Mouse (Mus musculus): ENCODE results near the gene Lrrfip1. TPM values are rescaled to one million over a fixed set of nuclear protein-coding genes. Genes with fewer than 3 reads are reported as not detected.

Lrrfip1 gene
- polyA plus RNA-seq, 1 experiment from 2014 or later = 28.3 TPM

DNA sequence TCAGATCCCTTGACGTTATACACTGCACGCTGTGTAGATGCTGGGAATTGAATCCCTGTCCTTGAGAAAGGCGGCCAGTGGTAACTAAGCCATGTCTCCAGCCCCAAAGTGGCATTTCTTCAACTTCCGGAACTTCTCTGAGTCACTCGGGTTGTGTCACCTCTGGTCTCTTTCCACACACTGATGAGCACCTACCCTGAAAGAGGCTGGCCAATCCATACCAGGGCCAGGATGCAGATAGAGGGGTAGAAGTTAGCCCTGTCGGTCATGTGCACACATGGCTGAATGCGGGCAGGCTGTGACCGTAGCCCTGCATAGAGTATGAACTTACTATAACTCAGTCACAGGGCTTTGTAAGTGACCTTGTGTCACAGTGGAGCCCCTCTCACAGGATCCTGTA, 57.9 kb downstream of the Lrrfip1 start:
- ATAC-seq (ENCODE audit: insufficient number of reproducible peaks, insufficient read depth, low FRiP score, low TSS enrichment, low read depth) = no peak
- Histone ChIP-seq H3K4me2 (no peak overlapping the region), H3K4me1 (replicated peaks) (peaks cover 67% of the 10 kb centered on the region), H3K4me3 (replicated peaks) (no peak overlapping the region), H3K27ac (no peak overlapping the region), H3K27me3 (peaks cover 11% of the 10 kb centered on the region), H3K9me3 (no peaks in the 10 kb centered on the region), H3K36me3 (no peaks in the 10 kb centered on the region), H3K9ac (replicated peaks) (no peak overlapping the region)
- WGBS = 89% methylated on average over 8 of the region's 8 CpGs

DNA sequence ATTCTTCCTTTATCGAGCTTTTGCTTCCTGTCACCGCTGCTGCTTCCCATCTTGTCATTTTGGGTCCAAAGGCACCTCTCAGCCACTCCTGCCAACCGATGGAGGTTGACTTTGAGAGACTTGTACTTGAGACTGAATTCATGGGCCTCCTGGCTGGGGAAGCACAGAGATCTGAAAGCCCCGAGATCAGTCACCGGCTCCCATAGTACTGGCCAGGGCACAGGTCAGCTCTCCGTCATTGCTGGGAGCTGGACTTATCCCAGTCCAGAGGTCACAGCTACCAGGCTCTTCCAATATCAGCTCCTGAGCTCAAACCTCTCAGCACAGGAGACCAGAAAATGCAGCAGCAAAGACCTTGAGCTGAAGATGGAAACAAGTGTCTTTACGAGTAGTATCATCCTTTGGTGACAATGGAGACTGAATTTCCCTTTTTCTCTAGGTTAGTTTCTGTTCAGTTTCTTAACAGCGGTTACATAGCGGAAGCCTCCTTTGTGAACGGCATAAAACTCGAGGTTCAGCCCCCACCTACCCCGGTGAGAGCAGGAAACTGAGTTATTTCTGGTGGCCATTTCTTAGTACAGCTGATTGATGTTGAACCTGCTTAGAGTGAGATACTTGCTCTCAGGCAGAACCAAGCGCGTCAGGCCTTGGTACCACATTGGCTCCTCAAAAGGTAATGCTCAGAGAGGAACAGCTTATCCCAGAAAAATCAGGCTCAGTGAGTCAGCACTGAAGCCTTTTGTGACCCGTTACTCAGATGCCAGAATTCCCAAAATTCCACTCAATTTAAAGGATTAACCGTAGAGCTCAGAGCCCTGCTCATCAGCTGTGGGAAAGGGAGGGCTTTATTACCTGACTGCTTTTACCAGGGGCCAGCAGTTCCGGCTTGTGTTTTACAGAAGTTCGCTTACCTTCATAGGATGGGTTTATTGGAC, 59.0 kb downstream of the Lrrfip1 start:
- Histone ChIP-seq H3K27me3 (no peaks in the 10 kb centered on the region), H3K27ac (no peak overlapping the region), H3K4me3 (replicated peaks) (no peak overlapping the region), H3K36me3 (no peaks in the 10 kb centered on the region), H3K4me2 (no peak overlapping the region), H3K9ac (replicated peaks) (no peak overlapping the region), H3K4me1 (replicated peaks) (peaks cover 67% of the 10 kb centered on the region), H3K9me3 (no peaks in the 10 kb centered on the region)
- WGBS = 61% methylated on average over 18 of the region's 18 CpGs
- ATAC-seq (ENCODE audit: insufficient number of reproducible peaks, insufficient read depth, low FRiP score, low TSS enrichment, low read depth) = no peak

DNA sequence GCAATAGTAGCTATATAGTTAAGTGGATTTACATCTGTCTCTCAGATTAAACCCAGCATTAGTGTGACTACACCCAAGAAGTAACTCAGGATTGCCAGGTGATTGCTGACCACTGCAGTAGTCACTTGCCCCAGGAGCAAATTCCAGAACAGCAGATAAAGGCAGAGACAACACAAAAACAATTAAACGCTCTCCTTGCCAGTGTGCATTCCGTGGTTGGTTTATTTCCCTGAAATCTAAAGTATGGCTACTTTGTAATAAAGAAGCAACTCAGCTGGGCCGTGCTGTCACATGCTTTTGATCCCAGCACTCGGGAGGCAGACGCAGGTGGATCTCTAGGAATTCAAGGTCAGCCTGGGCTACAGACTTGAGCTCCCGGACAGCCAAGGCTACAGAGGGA, 59.7 kb downstream of the Lrrfip1 start:
- no peak for ATAC-seq (ENCODE audit: insufficient number of reproducible peaks, insufficient read depth, low FRiP score, low TSS enrichment, low read depth)
- H3K9me3 ChIP-seq = no peaks in the 10 kb centered on the region
- no peaks in the 10 kb centered on the region for H3K27me3 ChIP-seq
- no peak overlapping the region for H3K4me2 ChIP-seq
- WGBS = 61% methylated on average over 6 of the region's 6 CpGs
- no peak overlapping the region for H3K4me3 ChIP-seq (replicated peaks)
- H3K27ac ChIP-seq = no peak overlapping the region
- H3K9ac ChIP-seq (replicated peaks) = no peak overlapping the region
- H3K4me1 ChIP-seq (replicated peaks) = peaks cover 70% of the 10 kb centered on the region
- no peaks in the 10 kb centered on the region for H3K36me3 ChIP-seq

DNA sequence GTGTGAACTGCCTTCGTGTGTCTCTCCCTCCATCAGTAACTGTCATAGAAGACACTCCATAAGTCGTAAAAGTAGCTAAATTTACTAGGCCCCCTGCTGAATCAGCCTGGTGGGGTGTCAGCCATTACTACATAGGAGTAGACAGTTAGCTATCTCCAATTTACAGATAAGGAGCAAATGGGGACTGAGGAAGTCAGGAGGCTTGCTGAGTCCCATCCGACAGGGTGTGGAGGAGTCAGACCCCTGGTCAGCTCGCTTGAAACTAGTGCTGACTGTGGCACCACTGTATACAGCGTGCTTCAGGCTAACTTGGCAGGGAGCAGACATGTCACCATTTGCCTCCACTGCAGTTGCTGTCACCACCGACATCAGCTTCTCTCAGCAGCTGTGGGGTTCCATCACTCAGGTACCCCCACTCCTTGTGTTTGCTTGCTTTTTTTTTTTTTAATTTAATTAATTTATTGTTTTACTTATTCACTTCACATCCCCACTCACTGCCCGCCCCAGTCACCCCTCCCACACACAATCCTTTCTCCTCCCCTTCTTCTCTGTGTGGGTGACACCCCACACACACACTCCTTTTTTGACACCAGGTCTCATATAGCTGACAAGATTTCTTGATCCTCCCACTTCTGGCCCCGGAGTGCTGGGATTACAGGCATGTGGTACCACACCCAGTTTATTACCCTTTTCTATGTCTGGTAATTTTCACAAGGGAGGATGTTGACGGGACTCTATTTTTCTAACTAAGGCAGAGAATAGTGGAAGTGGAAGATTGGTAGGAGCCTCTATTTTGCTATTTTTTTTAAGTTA, 61.5 kb downstream of the Lrrfip1 start:
- ATAC-seq (ENCODE audit: insufficient number of reproducible peaks, insufficient read depth, low FRiP score, low TSS enrichment, low read depth) = no peak
- WGBS = 46% methylated on average over 9 of the region's 9 CpGs
- Histone ChIP-seq H3K27me3 (no peaks in the 10 kb centered on the region), H3K9me3 (no peaks in the 10 kb centered on the region), H3K36me3 (no peaks in the 10 kb centered on the region), H3K4me3 (replicated peaks) (no peak overlapping the region), H3K4me2 (no peak overlapping the region), H3K4me1 (replicated peaks) (peaks cover 70% of the 10 kb centered on the region), H3K9ac (replicated peaks) (no peak overlapping the region), H3K27ac (no peak overlapping the region)

DNA sequence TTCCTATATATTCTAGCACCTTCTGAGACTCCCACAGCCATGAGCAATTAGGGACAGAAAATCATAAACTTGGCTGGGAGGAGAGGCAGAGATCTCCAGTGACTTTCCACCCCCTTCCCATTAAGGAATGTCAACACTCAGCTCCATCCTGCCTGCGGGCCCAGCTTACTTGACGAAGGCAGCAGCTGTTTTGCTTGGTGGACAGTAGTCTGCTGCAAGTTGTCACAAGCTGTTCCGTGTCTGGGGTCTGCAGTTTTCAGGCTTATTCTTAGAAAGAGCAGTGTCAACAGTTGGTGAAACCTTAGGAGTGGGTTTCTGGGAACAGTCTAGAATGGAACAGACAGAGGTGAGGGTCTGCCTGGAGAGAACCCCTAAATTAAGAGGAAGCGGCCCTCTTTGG, 62.6 kb downstream of the Lrrfip1 start:
- H3K27ac ChIP-seq = peak overlapping the region; percentile 12; the same call in 1 of the 2 replicates
- ATAC-seq (ENCODE audit: insufficient number of reproducible peaks, insufficient read depth, low FRiP score, low TSS enrichment, low read depth) = no peak

DNA sequence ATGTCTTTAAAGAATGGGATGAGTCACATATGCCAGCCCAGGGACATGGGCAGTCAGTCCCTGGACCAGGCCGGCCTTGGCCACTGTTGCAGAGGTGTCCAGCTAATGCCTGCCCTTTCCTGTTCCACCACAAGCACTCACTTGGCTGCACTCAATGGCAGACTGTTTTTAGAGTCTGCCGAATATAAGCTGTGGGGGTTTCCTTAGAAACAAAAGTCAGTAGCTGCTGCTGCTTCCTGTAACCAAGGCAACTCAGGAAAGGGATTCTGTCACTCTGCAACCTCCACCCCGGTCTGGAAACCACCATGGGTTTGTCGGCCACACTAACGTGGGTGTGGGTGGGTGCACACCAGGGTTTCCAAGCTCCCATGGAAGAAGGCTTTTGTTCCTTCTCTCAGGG, 63.8 kb downstream of the Lrrfip1 start:
- ATAC-seq (ENCODE audit: insufficient number of reproducible peaks, insufficient read depth, low FRiP score, low TSS enrichment, low read depth) = no peak
- no peaks in the 10 kb centered on the region for H3K27me3 ChIP-seq
- peak overlapping the region; percentile 53; the same call in 1 of the 2 replicates for H3K27ac ChIP-seq
- H3K4me1 ChIP-seq (replicated peaks) = peaks cover 66% of the 10 kb centered on the region
- WGBS = 53% methylated on average over 5 of the region's 5 CpGs
- H3K36me3 ChIP-seq = no peaks in the 10 kb centered on the region
- no peaks in the 10 kb centered on the region for H3K9me3 ChIP-seq
- H3K4me2 ChIP-seq = peak overlapping the region; percentile 21; the same call in 1 of the 2 replicates
- H3K4me3 ChIP-seq (replicated peaks) = no peak overlapping the region
- no peak overlapping the region; the same call in 1 of the 2 replicates for H3K9ac ChIP-seq (replicated peaks)

More for the DNA sequence above, 62.6 kb downstream of the Lrrfip1 start:
- Histone ChIP-seq H3K4me3 (replicated peaks) (no peak overlapping the region), H3K9ac (replicated peaks) (no peak overlapping the region), H3K9me3 (no peaks in the 10 kb centered on the region), H3K4me1 (replicated peaks) (peaks cover 69% of the 10 kb centered on the region), H3K27me3 (no peaks in the 10 kb centered on the region), H3K4me2 (no peak overlapping the region), H3K36me3 (no peaks in the 10 kb centered on the region)
- WGBS = 44% methylated on average over 4 of the region's 4 CpGs

DNA sequence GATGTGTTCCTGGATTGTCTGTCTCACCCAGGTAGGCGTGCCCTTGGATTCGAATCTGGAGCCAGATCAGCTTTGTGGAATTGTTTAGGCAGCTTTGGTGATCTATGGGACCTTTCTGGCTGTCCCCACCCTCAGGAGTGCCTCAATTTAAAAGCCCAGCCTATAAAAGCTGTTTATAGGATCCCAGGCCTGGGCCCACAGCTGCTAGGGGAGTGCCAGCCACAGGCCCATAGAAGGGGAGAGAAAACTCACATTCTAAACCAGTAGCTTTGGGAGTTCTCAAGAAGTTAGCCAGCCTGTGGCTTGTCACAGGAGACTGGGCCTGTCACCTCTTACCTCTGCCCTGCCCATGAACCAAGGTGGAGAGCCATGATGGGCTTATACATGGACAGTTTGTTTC, 65.5 kb downstream of the Lrrfip1 start:
- Histone ChIP-seq H3K4me2 (no peak overlapping the region), H3K9me3 (no peaks in the 10 kb centered on the region), H3K9ac (replicated peaks) (no peak overlapping the region), H3K27ac (peak overlapping the region; percentile 37; the same call in 1 of the 2 replicates), H3K4me3 (replicated peaks) (no peak overlapping the region), H3K36me3 (no peaks in the 10 kb centered on the region), H3K27me3 (no peaks in the 10 kb centered on the region), H3K4me1 (replicated peaks) (peaks cover 71% of the 10 kb centered on the region)
- 74% methylated on average over 2 of the region's 2 CpGs for WGBS
- ATAC-seq (ENCODE audit: insufficient number of reproducible peaks, insufficient read depth, low FRiP score, low TSS enrichment, low read depth) = no peak

DNA sequence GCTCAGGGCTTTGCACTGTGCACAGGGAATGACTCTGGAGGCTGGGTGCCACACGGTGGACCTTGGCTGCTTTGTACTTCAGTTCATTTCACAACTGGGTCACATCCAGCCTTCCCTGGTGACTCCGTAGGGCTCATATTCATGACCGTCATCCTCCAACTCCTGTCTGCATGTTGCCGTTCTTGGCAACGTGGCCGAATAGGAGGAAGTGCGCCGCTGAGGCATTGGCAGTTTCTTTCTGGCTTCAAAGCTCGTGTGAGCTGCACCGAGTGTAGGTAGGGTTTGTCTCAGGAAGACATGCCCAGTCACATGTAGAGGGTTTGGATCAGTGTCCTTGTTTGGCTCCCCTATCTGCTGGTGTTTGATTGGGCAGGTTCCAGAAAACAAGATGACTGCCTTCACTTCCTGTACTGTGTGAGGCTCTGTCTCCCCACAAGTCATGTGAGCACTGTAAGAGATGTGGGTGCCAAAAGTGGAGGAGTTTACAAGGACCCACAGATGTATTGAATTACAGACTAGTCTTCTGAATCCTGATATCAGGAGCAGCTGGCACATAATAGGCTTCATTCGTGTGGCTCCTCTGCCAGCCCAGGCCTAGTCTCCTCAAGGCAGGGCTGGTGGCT, 66.5 kb downstream of the Lrrfip1 start:
- 87% methylated on average over 11 of the region's 11 CpGs for WGBS
- Histone ChIP-seq H3K4me2 (no peak overlapping the region), H3K9me3 (no peaks in the 10 kb centered on the region), H3K4me1 (replicated peaks) (peaks cover 75% of the 10 kb centered on the region), H3K36me3 (no peaks in the 10 kb centered on the region; the same call in 1 of the 2 replicates), H3K27ac (no peak overlapping the region), H3K4me3 (replicated peaks) (no peak overlapping the region), H3K27me3 (no peaks in the 10 kb centered on the region), H3K9ac (replicated peaks) (no peak overlapping the region)
- ATAC-seq (ENCODE audit: insufficient number of reproducible peaks, insufficient read depth, low FRiP score, low TSS enrichment, low read depth) = no peak

DNA sequence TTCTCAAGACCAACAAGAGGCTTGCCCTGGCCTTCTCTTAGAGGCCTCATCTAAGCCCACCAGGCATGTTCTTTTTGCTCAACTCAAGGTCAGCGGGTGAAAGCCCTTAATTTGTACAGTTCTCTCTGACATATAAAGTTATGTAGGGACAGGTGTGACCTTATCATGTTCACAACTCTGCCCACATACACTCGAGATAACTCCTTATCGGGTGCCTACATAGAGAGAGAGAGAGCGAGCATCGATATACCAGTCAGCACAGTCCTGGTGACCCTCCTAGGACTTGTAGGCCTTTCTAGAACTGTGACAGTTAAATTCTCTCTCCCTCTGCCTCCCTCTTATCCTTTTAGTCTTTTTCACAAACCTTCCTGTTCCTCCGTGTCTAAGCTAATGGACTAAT, 67.5 kb downstream of the Lrrfip1 start:
- no peak overlapping the region for H3K27ac ChIP-seq
- peaks cover 70% of the 10 kb centered on the region for H3K4me1 ChIP-seq (replicated peaks)
- H3K4me2 ChIP-seq = no peak overlapping the region
- no peaks in the 10 kb centered on the region for H3K9me3 ChIP-seq
- no peak for ATAC-seq (ENCODE audit: insufficient number of reproducible peaks, insufficient read depth, low FRiP score, low TSS enrichment, low read depth)
- H3K4me3 ChIP-seq (replicated peaks) = no peak overlapping the region
- WGBS = 92% methylated on average over 6 of the region's 6 CpGs
- H3K9ac ChIP-seq (replicated peaks) = no peak overlapping the region
- H3K36me3 ChIP-seq = no peaks in the 10 kb centered on the region; the same call in 1 of the 2 replicates
- H3K27me3 ChIP-seq = no peaks in the 10 kb centered on the region

DNA sequence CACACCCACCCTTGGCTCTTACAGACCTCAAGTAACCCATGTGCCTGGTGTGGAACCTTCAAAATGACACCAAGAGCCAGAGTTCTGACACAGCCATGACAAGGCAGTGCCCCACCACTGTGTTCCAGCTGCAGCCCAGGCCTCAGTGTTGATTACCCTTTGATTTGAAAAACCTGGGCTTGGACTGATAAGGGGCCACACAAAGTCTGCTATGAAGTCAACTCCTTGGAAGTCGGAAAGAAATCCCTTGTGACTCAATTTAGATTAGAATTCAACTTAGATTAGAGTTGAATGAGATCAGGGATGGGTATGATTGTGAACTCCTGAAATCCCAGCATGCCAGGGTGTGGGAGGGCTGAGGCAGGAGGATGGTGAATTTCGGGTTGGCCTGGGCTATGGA, 68.1 kb downstream of the Lrrfip1 start:
- Histone ChIP-seq H3K9me3 (no peaks in the 10 kb centered on the region), H3K4me2 (no peak overlapping the region), H3K36me3 (no peaks in the 10 kb centered on the region; the same call in 1 of the 2 replicates), H3K27ac (no peak overlapping the region), H3K9ac (replicated peaks) (no peak overlapping the region), H3K27me3 (no peaks in the 10 kb centered on the region), H3K4me1 (replicated peaks) (peaks cover 64% of the 10 kb centered on the region), H3K4me3 (replicated peaks) (no peak overlapping the region)
- no peak for ATAC-seq (ENCODE audit: insufficient number of reproducible peaks, insufficient read depth, low FRiP score, low TSS enrichment, low read depth)
- 62% methylated on average over 2 of the region's 2 CpGs for WGBS

DNA sequence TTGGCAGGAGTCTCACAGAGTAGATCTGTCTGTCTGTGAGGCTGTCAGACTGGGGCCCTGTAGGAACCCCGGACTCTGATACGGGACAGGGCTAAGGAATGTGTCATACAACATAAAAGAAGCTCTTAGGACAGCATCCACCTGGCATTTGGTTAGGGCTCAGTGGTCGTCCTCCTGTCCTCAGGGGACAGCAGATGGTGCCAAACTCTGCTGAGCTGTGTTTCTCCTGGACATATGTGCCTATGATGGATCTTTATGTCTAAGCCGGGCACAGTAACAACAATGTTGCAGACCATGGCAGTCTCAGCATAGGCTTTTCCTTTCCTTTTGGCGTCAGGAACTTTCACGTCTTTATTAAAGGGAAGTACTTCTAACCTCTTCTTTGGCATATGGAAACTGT, 69.2 kb downstream of the Lrrfip1 start:
- Histone ChIP-seq H3K27me3 (no peaks in the 10 kb centered on the region), H3K4me3 (replicated peaks) (no peak overlapping the region), H3K9ac (replicated peaks) (no peak overlapping the region), H3K4me1 (replicated peaks) (peaks cover 53% of the 10 kb centered on the region), H3K9me3 (no peaks in the 10 kb centered on the region), H3K27ac (no peak overlapping the region), H3K4me2 (no peak overlapping the region), H3K36me3 (no peaks in the 10 kb centered on the region; the same call in 1 of the 2 replicates)
- WGBS = 75% methylated on average over 6 of the region's 6 CpGs
- no peak for ATAC-seq (ENCODE audit: insufficient number of reproducible peaks, insufficient read depth, low FRiP score, low TSS enrichment, low read depth)

Measured in limb, embryonic 12.5 days (tissue).